Mouse (Mus musculus) lung, adult 2 months (tissue): Measurements from ENCODE around the gene Tram2.

Experiments
- CTCF ChIP-seq: fragments of 200-500 bp; IDR thresholded peaks from 2 replicates; pipeline ENCODE4 v1.5.1; 2011; ENCODE audit warnings: mild to moderate bottlenecking, low read length, control low read depth; ENCODE audit not compliant: insufficient read depth
- POLR2A ChIP-seq: fragments of 200-500 bp; IDR thresholded peaks from 2 replicates; pipeline ENCODE4 v1.6.1; 2011; ENCODE audit warnings: low read depth, mild to moderate bottlenecking, control low read depth, low read length, borderline replicate concordance; ENCODE audit errors: extremely low read depth

GRCm38 (mm10) chr1:21080362-21080761, 1.3 kb upstream of the Tram2 start:
- TF ChIP-seq CTCF (no peak), POLR2A (no peak)
